Mouse (Mus musculus): ENCODE results near the gene Ino80.
"Not testable (repeated sequence)": the region's sequence is repeated elsewhere in the genome, so short reads cannot be mapped to it uniquely, and the experiment has no call there.

Ino80 gene

DNA sequence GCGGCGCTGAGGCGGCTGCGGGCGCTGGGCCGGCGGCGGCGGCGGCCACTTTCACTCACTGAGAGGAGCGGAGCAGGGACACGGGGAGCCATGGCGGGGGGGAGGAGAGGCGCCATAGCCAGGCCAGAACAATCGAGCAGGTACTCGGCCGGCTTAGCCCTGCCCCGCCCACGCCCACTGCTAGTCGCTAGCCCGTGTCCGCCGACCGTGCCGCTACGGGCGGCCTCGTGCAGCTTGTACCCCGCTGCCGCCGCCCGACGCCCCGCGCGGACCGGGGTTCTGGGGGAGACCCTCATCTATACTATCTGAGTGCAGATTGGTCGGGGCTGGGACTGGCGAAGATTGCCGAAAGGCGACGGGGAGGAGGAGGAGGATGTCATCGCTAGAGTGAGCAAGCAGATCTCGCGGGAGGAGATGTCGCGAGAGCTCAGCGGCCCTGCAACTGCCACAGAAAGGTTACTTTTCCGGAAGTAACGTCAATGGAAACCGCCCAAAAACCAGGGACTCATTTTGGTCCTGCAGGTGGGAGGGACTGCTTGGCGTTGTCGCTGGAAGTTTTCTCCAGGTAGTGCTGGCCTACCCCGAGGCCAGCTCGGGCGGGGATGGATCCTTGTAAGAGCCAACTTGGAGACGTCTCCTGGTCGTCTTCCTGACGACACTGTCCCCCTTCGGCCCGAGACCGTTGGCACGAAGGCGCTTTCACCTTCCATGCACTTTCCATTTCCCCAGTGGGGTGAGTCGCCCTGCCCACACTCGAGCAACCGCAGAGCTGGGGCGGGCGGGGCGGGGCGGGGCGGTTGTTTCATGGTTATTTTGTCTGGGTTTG, at the start of gene Ino80:
Gene Ino80 (minus strand): TSS at position 117 of the 826 bp plus-strand sequence.
- peak; percentile 99 for DNase-seq

- DNase-seq = no peak
Measured at GRCm38 (mm10) chr2:119525422-119525821, 47.9 kb upstream of the Ino80 start.

DNA sequence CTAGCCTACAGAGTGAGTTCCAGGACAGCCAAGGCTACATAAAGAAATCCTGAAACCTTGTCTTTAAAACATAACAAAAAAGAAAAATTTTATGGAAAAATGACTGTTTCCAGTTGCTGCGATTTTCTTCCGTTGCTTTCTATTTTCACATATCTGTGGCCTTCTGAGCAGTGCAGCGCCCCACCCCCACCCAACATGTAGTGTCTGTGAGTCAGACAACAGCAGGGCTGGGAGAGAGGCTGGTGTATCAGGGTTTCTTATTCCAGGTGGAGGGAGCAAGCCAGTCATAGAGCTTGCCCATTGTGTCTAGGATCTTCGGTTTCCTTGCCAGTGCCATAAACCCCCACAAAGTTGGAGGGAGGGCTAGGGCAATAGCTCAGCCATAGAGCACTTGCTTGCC, 46.3 kb upstream of the Ino80 start:
- no peak for DNase-seq

DNA sequence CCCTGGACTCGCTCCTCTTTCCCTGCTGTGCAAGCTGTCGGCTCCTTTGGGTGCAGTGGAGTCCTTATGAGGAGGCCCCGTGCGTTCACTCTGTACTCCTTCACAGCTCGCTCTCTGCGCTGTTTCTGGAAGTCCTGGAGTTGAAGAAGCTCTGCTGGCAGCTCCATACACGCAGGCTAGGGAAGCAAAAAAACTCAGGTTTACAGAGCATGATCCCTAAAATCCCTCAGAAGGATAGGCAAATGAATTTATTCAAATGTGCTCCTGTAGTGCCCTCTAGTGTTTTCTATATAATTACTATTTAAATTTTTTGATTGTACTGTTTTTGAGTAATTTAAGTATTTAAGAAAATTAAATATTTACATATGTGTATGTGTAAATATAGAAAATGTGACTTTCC, 43.1 kb upstream of the Ino80 start:
- no peak for DNase-seq

GRCm38 (mm10) chr2:119516811-119517210, 39.3 kb upstream of the Ino80 start:
- no peak for DNase-seq

DNA sequence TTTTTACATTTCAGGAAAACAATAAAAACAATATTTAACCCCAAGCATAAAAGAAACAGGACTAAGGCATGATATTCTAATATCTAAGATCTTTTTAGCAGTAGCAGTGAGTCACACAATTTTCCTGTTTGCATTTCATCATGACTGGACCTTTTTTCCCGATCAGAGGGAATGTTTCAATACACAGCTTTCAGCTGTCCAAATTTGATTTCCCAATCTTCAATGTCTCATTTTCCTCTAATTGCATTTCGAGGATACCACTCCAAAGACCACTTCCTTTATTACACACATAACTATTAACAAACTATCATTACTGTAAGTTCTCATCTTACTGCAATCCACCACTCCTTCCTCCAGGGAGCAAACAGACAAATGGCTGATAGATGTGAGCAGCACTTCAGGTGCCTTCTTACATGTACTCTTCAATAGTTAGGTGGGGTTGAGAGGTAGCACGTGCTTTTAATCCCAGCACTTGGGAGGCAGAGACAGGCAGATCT, 36.6 kb upstream of the Ino80 start:
- no peak for DNase-seq

DNA sequence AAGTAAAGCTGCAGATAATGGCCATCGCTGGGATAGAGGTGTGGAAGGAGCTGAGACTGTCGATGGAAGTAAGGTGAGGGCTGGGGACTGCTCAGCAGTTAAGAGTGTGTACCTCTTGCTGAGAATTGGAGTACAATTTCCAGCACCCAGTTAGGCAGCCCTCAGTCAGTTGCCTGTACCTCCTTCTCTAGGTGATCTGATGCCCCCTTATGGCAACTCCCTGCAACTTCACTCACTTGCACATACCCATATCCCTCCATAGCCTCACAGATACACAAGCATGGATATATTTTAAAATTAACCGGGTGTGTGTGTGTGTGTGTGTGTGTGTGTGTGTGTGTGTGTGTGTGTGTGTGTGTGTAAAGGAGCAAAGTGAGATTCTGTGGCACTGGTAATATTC, 34.8 kb upstream of the Ino80 start:
- no peak for DNase-seq

GRCm38 (mm10) chr2:119510856-119511255, 33.4 kb upstream of the Ino80 start:
- no peak for DNase-seq

- DNase-seq = not testable (repeated sequence)
Measured at GRCm38 (mm10) chr2:119508518-119508917, 31.0 kb upstream of the Ino80 start.

GRCm38 (mm10) chr2:119507108-119507507, 29.6 kb upstream of the Ino80 start:
- no peak for DNase-seq

GRCm38 (mm10) chr2:119500965-119501652, 23.6 kb upstream of the Ino80 start:
- no peak for DNase-seq

GRCm38 (mm10) chr2:119498859-119499258, 21.4 kb upstream of the Ino80 start:
- DNase-seq = no peak

- DNase-seq = no peak
Measured at GRCm38 (mm10) chr2:119496082-119496481, 18.6 kb upstream of the Ino80 start.

DNA sequence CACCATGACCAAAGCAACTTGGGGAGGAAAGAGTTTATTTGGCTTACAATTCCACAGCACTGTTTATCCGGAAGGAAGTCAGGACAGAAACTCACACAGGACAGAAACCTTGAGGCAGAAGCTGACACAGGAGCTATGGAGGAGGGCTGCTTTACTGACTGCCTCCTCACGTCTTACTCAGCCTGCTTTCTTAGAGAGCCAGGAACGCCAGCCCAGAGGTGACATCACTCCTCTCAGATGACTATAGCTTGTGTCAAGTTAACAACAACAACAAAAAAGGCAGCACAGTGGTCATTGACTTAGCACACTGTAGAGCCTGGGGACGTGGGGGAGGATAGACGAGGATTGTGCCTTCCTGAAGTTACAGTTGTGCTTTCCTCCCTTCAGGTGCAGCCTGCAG, 14.5 kb upstream of the Ino80 start:
- DNase-seq = no peak

DNA sequence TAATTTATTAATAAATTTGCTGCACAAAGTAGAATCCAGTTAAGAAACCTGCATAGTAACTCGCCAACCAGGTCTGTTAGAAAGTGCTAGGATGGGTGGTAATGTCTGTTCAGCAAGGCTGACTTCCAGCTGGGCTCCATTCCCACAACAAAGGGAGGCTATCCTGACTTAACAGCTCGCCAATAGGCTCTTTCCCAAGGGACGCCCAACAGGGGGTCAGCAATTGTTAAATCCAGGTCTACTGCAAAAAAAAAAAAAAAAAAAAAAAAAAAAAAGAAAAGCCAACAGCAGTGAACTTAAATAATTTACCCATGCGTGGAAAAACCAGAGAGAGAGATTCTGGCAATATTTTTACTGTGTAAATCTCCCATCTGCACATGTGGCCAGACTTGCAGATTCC, 9.0 kb upstream of the Ino80 start:
- DNase-seq = no peak

DNA sequence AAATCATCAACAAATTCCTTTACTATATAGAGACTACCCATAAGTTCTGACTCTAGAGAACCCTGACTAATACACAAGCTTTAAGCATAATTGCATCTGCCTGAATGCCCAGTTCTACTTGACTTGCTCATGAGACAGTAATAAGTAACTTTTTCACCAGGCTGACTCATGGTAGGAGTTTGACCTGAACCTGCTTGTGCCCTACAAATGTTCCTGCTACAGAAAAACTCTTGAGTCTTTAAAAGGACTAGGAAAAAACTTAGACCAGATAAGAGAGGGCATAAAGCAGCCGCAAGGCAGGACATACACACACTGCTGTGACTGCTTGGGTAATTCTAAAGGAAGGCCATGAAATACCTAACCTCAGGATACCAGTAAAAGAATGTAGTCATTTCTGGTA, 4.8 kb upstream of the Ino80 start:
- no peak for DNase-seq

GRCm38 (mm10) chr2:119478397-119478749, 886 bp upstream of the Ino80 start:
- DNase-seq = no peak

DNA sequence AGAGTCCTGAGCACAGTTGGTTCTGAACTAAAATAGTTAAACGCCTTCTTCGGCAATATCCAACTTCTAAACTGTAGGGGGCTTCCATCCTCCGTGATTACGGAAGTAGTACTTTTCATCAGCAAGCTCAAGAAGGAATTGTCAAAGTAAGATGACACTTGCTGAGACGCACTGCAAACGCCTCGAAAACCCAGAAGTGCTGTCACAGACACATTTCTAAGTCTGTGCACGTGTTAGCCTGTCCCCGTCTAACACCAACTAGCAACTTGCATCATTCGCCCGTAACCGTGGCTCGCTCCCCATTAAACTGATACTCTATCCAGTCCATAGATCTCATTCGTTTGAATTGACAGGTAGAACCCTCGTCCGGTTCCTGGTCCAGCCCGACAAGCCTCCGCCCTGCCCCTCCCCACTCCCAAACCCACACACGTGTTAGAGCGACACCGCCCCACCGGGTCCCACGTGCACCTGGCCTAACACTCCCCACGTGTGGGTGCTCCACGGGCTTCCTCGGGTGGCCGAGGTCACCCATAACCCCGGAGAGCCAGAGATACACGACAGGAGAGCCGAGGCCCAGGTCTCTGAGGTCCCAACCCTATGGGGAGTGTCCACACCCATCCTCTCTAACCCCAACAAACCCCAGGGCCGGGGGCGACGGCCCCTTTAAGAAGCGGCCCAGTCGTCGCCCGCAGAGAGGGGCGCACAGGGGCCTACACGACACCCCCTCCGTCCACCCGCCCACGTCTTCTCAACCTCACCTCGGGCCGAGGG, 681 bp downstream of the Ino80 start:
- peak; percentile 69 to 71 for DNase-seq

DNA sequence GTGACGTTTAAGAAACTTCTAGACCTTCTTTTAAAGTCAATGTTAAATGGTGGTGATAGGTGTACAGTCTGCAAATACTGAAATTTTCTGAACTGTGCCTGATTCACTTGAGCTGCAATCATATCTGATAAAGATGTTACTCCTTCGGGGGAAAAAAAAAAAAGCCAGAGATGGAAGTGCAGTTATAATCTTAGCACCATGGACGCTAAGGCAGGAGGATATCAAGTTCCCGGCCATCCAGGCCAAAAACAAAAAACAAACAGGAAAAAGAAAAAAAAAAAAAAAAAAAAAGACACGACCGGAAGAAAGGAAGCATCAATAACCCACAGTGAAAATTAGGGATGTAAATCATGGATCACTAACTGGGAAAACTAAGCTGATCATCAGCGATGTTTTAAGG, 1.3 kb downstream of the Ino80 start:
- no peak for DNase-seq

DNA sequence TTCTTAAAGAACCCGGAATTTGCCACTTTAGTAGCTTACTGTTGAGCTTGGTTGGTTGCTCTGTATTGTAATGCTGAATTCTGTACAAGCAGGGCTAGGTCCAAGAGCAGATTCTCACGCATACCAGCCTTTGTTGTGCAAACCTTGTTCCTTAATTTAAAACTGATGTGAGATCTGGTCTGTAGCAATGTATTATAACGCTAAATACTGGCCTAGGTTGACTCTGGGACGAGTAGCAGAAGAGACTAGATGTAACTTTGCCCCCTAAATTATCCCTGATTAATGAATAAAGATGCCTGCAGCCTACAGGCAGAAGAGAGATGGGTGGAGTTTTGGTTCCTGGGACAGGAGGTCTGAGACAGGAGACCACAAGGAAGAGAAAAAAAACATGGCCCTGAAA, 13.5 kb downstream of the Ino80 start:
- no peak for DNase-seq

GRCm38 (mm10) chr2:119463114-119463775, 14.2 kb downstream of the Ino80 start:
- DNase-seq = no peak

- no peak for DNase-seq
Measured at GRCm38 (mm10) chr2:119461028-119461427, 16.5 kb downstream of the Ino80 start.

DNA sequence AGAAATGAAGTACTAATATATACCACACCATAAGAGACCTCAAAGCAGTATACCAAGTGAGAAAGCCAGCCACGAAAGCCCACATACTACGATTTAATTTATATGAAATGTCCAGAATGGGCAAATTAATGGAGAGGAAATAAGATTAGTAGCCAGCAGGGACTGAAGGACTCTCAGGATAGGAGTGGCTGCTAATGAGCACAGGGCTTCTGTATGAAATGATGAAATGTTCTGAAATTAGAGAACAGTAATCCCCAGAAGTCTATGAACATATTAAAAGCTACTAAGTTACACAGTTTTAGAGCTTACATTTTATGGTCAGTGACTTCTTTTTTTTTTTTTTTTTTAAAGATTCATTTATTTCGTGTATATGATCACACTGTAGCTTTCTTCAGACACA, 22.9 kb downstream of the Ino80 start:
- no peak for DNase-seq

All from cerebellum, postnatal 36 days (tissue).